Mouse (Mus musculus) brain, embryonic 14.5 days (tissue): Measurements from ENCODE around the gene Mctp2. TPM values are rescaled to one million over a fixed set of nuclear protein-coding genes. Genes with fewer than 3 reads are reported as not detected.
A peak's percentile ranks its signal among the peaks of the same experiment; 100 is the strongest.
"Not testable (repeated sequence)": the region's sequence is repeated elsewhere in the genome, so short reads cannot be mapped to it uniquely, and the experiment has no call there.

Source experiments
- DNase-seq: peaks from one replicate; pipeline ENCODE4 v3.0.0-alpha.2; 2011; ENCODE audit warnings: low read depth
- CTCF ChIP-seq: fragments of 200-500 bp; IDR thresholded peaks from 2 replicates; pipeline ENCODE4 v1.5.1; 2012; ENCODE audit warnings: inconsistent platforms, mild to moderate bottlenecking, moderate library complexity, borderline replicate concordance; ENCODE audit not compliant: insufficient read depth, insufficient read length; ENCODE audit errors: extremely low read depth
- POLR2A ChIP-seq: fragments of 200-500 bp; IDR thresholded peaks from 2 replicates; pipeline ENCODE4 v1.6.1; 2012; ENCODE audit warnings: mild to moderate bottlenecking, inconsistent platforms, borderline replicate concordance; ENCODE audit not compliant: poor library complexity, insufficient read depth, insufficient read length, severe bottlenecking; ENCODE audit errors: extremely low read depth
- polyA plus RNA-seq: library from polyadenylated mRNA; depleted of rRNA; stranded (reverse); fragments of >200 nt; gene quantifications from 2 replicates; pipeline ENCODE4 v1.2.3, GENCODE M21; 2012

Mctp2 gene
- polyA plus RNA-seq, 1 experiment, result 0.36 TPM

DNA sequence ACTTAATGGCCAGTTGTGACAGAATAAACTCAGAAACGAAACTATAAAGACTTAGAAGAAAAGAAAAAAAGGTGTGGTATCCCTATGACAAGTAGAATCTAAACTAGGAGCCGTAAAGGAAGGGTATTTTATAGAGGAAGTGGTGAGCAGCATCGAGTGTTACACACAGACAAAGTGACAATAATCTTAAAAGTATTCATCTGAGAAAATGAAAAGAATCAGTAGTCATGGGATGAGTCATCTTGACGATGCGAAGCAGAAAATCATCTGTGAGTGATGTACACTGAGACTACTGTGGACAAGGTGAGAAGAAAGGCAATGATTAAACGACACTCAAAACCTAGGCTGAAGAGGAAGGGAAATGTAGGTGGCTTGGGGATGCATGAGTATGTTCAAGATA, 36.4 kb downstream of the Mctp2 start:
- TF ChIP-seq POLR2A (no peak), CTCF (no peak)
- no peak for DNase-seq

DNA sequence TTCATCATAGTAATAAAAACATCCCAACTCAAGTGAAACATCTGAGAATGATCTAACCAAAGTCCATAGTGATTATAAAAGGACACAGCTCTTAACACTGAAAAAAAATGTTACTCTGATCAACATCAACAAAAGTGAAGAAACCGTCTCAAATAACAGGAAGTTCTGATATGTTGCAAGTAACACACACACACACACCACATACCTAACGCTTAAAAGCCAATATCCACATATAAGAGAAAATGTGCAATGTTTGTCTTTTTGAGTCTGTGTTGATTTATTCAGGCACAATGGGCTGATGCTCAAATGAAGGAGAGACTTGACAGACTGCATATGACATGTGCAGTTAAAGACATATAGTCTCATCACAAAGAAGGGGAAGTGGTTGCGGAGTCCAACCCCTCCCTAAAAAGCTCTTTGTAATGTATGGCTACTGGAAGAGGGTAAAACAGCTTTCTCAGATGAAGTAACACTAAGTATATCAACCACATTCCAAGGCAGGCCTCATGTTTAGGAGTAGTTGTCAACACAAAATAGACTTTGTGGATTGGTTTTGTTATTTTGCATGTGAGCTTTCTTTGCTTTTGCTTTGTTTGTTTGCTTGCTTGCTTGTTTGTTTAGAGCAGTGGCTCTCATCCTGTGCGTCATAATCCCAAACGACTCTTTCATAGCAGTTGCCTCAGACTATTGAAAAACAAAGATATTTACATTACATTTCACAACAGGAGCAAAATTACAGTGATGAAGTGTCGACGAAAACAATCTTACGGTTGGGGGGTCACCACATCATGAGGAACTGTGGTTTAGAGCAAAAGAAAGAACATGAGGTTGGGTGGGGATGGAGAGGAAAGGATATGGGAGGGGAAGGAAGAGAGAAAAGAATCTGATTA, 45.4 kb downstream of the Mctp2 start:
- DNase-seq, result no peak

DNA sequence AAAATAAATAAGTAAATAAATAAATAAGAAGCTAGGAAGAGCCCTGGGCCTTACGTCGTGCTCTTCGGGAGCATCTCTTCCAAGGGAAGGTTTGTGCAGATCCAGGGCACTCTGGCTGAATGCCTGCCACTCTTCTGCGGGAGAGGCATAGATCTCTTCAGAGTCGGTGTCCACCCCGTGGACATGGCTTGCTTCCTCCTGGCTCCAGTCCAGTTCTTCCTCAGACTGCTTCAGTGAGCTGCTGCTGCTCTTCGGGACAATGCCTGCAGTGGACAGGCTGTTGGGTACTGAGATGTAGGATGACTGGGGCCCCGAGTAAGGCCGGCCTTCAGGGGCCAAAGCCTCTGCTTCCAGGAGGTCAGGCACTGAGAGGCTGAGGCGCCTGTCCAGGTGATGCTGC, 47.4 kb downstream of the Mctp2 start:
- no peak for DNase-seq
- TF ChIP-seq POLR2A (no peak), CTCF (no peak)

More for the DNA sequence above, 45.4 kb downstream of the Mctp2 start:
- TF ChIP-seq POLR2A (no peak), CTCF (no peak)

DNA sequence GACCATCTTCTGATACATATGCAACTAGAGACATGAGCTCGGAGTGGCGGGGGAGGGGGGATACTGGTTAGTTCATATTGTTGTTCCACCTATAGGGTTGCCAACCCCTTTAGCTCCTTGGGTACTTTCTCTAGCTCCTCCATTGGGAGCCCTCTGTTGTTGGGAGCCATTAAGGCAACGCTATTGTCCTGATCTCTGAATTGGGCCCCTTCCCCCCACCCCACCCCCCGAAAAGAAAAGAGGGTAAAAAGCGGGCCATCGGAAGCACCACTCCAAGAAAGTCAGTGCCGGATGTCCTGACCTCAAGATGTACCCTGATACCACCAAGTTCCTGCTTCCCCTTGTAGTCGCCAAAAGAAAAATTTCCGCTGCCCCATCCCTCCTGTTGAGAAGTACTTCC, 56.1 kb downstream of the Mctp2 start:
- not testable (repeated sequence) for DNase-seq

DNA sequence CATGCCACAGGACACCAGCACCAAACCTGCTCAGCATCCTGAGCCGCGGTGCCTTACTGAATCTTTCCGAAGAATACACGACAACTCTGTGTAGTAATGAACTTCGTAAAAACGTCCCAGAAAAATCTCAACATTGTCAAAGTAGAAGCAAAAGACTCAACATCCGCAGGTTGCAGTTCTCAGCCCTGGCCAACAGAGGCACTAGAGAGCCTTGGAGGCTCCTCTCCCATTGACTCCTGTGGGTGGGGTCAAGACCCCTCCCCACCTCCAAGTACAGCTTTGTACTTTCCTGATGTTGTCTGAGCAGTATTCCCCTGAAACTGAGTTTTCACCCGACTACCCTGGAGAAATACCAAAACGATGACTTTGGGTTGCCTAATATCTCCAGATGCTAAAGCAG, 65.1 kb downstream of the Mctp2 start:
- TF ChIP-seq CTCF (peak; percentile 40; the same call in 1 of the 2 replicates), POLR2A (no peak)
- DNase-seq, result no peak

- peak; percentile 55 for DNase-seq
- TF ChIP-seq POLR2A, result no peak
- peak; percentile 73; the same call in 1 of the 2 replicates for TF ChIP-seq CTCF
These were observed 66.5 kb downstream of the Mctp2 start for GRCm38 (mm10) chr7:72239782-72240493.

GRCm38 (mm10) chr7:72238575-72238974, 67.8 kb downstream of the Mctp2 start:
- peak; percentile 91 for DNase-seq
- TF ChIP-seq POLR2A, result no peak
- TF ChIP-seq CTCF, result peak; percentile 85; the same call in 1 of the 2 replicates

DNA sequence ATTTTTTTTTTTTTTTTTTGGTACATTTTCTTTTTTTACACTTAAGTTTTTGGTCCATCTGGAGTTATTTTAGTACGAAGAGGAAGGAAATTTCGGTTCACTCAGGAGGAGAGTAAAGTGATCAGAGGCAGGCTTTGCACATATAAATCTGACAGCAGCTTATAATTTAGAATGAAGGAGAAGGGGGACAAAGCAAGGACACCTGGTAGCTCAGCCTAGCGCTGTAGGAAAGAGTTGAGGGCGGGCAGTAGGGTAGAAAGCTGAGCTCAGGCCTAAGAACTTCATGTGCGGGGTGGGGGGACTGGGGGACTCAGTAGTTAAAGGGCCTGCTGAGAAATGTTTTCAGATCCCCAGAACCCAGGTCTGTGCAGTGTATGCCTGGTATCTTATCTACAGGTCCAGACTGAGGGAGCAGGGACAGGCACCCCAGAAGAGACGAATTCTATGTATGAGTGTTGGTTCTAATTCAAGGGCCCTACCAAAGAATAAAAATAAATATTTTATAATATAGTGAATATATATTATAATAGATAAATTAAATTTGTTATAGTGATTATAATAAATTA, 71.9 kb downstream of the Mctp2 start:
- DNase-seq, result no peak

DNA sequence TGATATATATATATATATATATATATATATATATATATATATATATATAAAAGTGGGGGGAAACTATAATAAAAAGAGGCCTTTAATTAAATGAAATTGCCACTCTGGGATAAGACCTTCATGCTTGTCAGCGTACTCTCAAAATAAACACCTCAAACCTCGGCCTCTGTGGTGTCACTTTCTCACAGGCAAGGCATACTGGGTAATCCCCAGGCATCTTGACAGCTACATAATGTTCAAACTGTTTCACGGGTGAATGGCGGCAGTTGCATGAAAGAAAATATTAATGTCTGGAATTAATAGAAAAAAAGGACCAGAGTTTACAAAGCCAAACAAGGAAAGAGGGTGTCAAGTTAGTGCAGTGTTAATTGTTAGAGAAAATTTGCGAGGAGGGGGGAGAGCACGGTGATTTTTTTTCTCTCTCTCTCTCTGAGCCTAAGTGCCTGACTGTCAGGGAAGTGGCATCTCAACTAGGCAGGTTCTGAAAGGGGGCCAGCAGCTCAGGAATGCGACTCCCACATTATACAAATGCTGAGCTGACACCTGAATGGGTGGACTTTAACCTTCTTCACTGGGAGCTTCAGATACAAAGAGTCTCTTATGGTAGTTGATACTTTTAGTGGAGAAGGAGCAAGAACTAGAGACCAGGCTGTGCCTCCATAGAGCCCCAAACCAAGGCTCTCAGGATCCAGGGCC, 75.1 kb downstream of the Mctp2 start:
- TF ChIP-seq POLR2A (no peak), CTCF (no peak)
- DNase-seq, result peak; percentile 71

More for the DNA sequence above, 71.9 kb downstream of the Mctp2 start:
- TF ChIP-seq CTCF, result no peak
- TF ChIP-seq POLR2A, result no peak

GRCm38 (mm10) chr7:72229925-72230324, 76.5 kb downstream of the Mctp2 start:
- TF ChIP-seq POLR2A (no peak), CTCF (no peak)
- DNase-seq, result no peak

- no peak for DNase-seq
These were observed 82.8 kb downstream of the Mctp2 start for GRCm38 (mm10) chr7:72223558-72223957.

More at GRCm38 (mm10) chr7:72223558-72223957, 82.8 kb downstream of the Mctp2 start:
- TF ChIP-seq POLR2A (no peak), CTCF (no peak)
